Mouse (Mus musculus) lung, adult 18-20 months (tissue): ENCODE results near the gene Gm20388.

Source experiments
- DNase-seq, 2 experiments: peaks; one replicate each; pipeline ENCODE4 v3.0.0; 2022; ENCODE audit warnings: mixed read lengths in 2 of 2

The Gm20388 gene

GRCm38 (mm10) chr8:121849303-121849702, 1938.7 kb downstream of the Gm20388 start:
- no peak for DNase-seq

DNA sequence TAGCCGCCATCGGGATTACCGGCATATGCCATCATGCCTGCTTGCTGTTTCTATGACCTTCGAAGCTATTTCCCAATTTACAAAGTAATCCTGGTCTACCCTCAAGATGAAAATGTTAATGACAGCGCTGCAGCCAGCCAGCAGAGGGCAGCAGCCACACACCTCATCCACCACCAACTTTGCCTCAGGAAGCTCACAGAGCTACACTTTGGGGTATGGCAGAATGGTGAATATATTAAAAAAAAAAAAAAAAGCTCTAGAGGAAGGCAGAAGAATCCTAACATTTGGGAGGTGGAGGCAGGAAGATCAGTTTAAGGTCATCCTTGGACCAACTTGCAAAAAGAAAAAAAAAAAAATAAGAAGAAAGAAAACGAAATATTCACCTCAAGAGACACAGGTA, 1939.4 kb downstream of the Gm20388 start:
- peak; percentile 68 to 70 for DNase-seq

GRCm38 (mm10) chr8:121850436-121850820, 1939.8 kb downstream of the Gm20388 start:
- no peak for DNase-seq

- peak; percentile 94 to 97 for DNase-seq
Measured at GRCm38 (mm10) chr8:121850821-121851470, 1940.3 kb downstream of the Gm20388 start.

GRCm38 (mm10) chr8:121851716-121852115, 1941.1 kb downstream of the Gm20388 start:
- DNase-seq: no peak

- DNase-seq: no peak
Measured at GRCm38 (mm10) chr8:121852464-121852863, 1941.8 kb downstream of the Gm20388 start.

GRCm38 (mm10) chr8:121853586-121853985, 1942.9 kb downstream of the Gm20388 start:
- no peak for DNase-seq

DNA sequence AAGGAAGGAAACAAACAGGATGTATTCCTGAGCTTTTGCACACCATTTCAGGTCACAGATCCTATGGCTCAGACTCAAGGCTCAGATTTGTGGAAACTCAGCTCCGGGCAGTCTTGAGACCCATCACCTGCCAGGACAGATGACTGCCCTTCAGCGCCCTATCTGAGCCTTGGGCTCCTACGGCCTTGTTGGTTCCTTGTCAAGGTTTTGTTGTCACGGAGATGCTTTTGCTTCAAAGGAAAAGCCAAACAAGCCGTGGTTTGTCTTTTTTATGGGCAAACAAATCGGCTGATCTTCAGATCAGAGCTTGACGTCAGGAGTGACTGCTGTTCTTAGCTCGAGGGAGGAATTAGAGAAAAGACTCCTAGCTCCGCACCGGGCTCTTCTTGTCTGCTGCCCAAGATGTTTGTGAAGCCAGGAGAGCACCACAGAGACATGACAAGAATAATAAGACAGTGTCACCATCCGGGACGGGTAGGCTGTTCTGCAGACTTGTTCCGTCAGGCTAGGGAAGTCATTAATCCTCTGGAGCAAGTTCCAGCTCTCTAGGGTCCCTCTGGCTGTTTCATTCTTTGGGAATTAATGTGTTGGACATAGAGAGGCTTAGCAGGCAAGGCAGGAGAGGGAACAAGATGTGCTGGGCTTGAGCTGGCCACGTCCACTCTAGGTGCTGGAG, 1945.6 kb downstream of the Gm20388 start:
- no peak for DNase-seq

- DNase-seq: no peak
Measured at GRCm38 (mm10) chr8:121857331-121857730, 1946.7 kb downstream of the Gm20388 start.

GRCm38 (mm10) chr8:121857747-121858146, 1947.1 kb downstream of the Gm20388 start:
- no peak for DNase-seq

DNA sequence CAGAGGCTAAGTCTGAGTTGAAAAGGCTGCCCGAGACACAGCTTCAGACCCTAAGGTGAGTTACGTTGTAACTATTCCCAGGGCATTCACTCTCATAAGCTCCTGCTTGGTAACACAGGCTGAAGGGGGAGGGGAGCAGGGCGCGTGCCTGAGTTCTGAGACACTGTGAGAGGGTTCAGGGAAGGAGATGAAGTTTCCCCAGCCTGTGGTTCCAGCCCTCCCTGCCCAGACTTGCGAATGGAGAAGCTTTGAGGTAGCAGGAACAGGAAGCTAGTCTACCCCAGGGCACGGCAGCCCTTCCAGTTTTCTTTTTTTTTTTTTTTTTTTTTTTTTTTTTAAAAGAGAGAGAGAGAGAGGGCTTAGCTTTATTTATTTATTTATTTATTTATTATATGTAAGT, 1950.6 kb downstream of the Gm20388 start:
- DNase-seq: peak in 1 of 2 experiments; percentile 50

GRCm38 (mm10) chr8:121861806-121862548, 1951.3 kb downstream of the Gm20388 start:
- no peak for DNase-seq

DNA sequence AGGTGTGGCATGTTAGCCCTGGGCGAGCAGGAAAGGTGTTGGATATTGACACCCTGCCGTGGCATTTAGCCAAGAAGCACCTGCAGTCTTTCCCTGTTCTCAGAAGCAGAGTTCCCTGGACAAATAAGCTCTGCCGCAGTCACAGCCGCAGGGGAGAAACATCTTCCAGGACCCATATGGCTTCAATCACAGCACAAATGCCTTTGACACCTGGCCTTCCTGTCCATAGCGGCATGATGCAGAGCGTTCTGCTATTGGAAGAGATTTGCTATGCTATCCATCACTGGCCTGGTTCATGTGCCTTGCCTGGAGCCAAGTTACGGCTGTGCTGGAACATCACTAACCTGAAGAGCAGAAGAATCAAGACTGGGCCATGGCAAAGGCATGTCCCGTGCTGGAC, 1954.7 kb downstream of the Gm20388 start:
- peak in 1 of 2 experiments; percentile 36 for DNase-seq

GRCm38 (mm10) chr8:121868196-121868595, 1957.6 kb downstream of the Gm20388 start:
- no peak for DNase-seq

DNA sequence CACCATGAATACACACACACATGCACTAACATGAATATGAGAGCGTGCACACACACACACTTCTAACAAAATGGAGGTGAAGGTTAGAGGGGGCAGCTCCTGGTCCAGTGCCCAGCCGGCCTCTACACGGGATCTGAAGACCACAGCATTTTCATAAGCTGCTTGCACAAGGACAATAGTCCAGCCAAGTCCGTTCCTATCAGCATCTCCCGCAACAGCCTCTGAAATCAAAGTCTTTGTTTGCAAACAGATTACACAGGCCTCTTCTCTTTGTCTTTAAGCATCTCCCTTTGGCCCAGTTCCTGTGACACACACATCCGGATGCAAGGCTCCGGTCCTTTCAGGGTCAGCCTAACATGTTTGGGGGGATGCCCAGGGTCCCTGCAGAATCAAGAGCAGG, 1958.3 kb downstream of the Gm20388 start:
- no peak for DNase-seq

- DNase-seq: no peak
Measured at GRCm38 (mm10) chr8:121870190-121870589, 1959.5 kb downstream of the Gm20388 start.

DNA sequence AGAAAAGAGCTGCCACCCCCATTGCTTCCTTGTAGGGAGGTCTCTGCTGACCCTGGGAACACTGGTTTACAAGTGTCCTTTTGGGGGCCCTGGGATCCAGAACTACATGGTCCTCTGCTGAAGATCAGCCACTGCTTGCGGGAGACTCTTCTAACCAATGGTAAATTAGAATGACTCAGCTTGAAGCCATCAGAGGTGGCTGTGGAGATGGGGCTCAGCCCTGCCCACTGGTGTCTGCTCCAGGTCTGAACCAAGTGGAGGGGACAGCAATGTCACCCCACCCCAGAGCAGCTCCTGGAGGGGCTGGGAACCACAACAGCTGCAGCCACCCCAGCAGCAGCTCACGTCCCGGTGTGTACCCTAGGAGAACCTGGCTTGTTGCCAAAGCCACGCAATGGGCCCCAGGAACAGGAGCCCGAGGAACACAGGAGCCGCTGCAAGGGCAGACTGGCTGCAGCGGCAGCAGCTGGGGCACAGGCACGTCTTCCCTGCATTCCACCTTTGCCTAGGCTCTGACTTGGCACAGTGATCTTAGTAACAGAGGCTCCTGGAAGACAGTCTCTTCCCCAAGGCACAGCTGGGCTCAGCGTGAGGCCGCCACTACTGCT, 1961.3 kb downstream of the Gm20388 start:
- no peak for DNase-seq

GRCm38 (mm10) chr8:121874031-121874430, 1963.4 kb downstream of the Gm20388 start:
- DNase-seq: peak; percentile 53 to 62

DNA sequence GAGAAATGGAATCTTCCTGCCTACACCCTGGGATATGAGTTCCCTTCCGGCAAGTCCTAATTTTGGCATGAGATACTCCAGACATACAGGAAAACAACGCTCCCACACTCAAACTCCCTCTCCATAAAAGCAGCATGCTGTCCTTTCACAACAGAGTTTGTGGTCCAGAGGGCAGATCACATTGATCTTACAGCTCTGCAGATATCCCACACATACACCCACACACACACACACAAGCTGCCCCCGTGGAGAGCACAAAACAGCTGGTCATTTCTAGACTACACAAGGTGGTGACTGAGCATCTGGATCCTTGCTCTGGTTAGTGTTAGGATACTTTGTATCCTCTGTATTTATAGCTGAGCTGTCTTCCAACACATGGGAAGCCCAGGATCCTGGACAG, 1964.4 kb downstream of the Gm20388 start:
- no peak for DNase-seq

GRCm38 (mm10) chr8:121875517-121875916, 1964.9 kb downstream of the Gm20388 start:
- no peak for DNase-seq

GRCm38 (mm10) chr8:121877212-121877611, 1966.6 kb downstream of the Gm20388 start:
- DNase-seq: peak; percentile 47 to 50

GRCm38 (mm10) chr8:121877828-121878480, 1967.3 kb downstream of the Gm20388 start:
- no peak for DNase-seq

- DNase-seq: no peak
Measured at GRCm38 (mm10) chr8:121879712-121880111, 1969.1 kb downstream of the Gm20388 start.
